Mouse (Mus musculus) frontal cortex, postnatal 36 days (tissue): ENCODE data around the gene Ap2a1.

Experiments used
- DNase-seq, 2 experiments: peaks; one replicate each; pipeline ENCODE4 v3.0.0; 2022; ENCODE audit warnings: low spot score in 2 of 2

Ap2a1 gene

GRCm38 (mm10) chr7:44866276-44867009, 62.9 kb downstream of the Ap2a1 start:
- no peak for DNase-seq

DNA sequence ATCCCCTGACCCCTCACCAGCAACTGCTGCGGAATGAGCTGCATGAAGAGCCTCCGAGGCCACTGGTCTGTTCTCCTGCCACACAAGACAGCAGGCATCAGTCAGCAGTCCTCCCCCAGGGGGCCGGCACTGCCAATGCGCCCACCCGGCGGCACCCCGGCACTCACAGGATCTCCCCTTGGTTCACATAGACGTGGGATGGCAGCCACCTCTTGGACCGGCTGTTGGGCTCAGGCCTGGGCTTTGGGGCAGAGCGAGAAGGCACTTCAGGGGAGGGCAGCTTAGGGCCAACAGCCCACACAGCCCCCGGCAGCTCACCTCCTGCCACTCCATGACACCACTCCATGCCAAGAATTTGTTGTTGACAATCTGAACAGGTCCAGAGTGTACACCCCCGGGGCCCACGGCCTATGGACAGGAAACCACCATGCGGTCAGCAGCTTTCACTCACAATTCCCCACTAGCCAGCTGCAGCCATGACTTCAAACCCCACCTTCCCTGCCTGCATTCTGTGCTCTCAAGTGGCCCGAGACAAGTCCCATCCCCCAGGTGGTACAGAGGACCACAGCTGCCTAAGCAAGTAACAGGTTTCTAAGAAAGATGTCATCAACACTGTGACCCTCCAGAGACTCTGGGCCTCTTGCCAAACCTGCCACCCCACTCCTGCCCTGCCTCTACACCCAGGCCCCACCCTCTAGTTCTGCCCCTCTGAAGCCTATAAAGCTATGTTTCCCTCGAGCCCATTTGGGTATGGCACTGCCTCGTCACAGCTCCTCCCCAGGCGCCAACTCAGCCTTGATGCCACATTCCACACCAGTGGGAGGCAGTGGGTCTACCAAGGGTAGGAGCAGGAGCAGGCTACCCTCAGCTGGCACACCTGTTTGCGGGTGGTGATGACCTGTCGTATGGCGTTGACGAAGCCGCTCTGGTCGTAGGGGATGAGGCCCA, 64.4 kb downstream of the Ap2a1 start:
- DNase-seq: no peak

GRCm38 (mm10) chr7:44863982-44864494, 65.3 kb downstream of the Ap2a1 start:
- no peak for DNase-seq

DNA sequence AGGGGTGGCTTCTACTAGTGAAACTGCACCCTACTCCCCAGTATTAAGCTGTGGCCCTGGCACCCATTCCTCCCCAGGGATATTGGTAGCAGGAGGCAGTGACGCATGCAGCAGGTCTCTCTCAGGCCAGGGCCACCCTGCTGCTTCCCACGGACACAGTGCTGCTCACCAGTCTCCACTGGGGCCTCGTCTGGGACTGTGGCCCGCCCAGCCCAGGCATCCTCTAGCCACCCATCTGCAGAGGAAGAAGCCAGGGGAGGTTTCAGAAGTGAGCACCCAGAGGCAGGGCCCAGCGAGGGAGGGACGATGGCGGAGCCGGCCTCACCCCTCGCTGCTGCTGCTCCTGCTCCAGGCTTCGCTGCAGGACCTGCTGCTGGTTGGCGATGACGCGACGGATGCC, 66.1 kb downstream of the Ap2a1 start:
- no peak for DNase-seq

DNA sequence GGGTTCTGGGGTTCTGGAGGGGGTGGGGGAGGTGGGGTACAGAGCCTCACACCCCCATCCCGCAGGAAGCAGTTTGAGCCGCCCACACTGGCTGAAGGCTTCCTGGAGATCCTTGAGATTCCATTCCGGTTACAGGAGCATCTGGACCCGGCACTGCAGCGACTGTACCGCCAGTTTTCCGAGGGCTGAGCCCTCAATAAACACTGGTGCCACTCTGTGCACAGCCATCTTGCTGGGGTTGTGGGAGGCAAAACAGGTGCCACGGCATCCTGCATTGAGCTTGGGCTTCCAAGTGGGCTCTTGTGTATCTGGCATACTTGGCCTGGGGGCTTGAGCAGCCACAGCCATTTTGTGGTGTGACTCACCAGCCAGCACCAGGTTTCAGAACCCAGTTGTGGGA, 66.9 kb downstream of the Ap2a1 start:
- no peak for DNase-seq

DNA sequence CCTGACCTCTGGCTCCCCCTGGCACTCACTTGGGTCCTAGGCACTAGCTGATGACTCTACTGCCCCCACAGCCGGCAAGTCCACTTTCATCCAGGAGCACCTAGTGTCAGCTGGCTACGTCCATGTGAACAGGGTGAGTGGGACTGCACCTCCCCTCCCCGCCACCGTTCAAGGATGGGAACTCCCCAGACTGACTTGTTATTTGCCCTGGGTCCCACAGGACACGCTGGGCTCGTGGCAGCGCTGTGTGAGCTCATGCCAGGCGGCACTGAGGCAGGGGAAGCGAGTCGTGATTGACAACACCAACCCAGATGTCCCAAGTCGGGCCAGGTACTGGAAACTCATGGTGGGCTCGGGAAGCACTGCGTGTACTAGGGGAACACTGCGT, 67.9 kb downstream of the Ap2a1 start:
- no peak for DNase-seq

GRCm38 (mm10) chr7:44860576-44861428, 68.5 kb downstream of the Ap2a1 start:
- DNase-seq: no peak

DNA sequence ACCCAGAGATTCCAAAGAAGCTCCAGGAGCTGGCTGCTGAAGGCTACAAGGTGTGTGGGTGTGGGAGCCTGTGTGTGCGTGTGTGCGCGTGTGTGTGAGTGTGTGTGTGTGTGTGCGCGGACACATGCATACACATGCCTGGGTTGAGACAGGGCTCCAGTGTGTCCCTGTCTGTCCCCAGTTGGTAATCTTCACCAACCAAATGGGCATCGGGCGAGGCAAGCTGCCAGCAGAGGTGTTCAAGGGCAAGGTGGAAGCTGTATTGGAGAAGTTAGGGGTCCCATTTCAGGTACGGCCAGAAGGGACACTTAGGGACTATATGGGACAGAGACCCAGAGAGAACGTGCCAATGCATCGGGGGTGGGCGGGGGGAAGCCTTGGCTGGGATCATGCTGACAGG, 69.4 kb downstream of the Ap2a1 start:
- DNase-seq: no peak

DNA sequence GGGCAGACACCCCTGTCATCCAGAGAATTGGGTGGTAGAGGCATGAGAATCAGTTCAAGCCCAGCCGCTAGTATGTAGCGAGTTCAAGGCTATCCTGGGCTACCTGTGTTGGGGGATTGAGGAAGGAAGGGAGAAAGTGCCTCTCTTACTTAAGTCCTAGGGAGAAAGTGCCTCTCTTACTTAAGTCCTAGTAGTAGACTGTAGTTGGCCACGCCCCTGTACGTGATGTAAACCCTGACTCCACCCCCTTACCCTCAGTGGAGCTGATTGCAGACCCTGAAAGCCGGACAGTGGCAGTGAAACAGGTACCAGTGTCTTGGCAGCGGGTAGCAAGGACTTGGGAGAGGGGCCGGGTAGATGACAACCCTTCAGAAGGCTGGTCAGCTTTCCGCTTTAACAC, 71.4 kb downstream of the Ap2a1 start:
- no peak for DNase-seq

- peak; percentile 94 to 96 for DNase-seq
Measured at GRCm38 (mm10) chr7:44857042-44857552, 72.2 kb downstream of the Ap2a1 start, which contains the start of gene Pnkp. Gene Pnkp, plus strand, starts transcription at chr7:44857139.

DNA sequence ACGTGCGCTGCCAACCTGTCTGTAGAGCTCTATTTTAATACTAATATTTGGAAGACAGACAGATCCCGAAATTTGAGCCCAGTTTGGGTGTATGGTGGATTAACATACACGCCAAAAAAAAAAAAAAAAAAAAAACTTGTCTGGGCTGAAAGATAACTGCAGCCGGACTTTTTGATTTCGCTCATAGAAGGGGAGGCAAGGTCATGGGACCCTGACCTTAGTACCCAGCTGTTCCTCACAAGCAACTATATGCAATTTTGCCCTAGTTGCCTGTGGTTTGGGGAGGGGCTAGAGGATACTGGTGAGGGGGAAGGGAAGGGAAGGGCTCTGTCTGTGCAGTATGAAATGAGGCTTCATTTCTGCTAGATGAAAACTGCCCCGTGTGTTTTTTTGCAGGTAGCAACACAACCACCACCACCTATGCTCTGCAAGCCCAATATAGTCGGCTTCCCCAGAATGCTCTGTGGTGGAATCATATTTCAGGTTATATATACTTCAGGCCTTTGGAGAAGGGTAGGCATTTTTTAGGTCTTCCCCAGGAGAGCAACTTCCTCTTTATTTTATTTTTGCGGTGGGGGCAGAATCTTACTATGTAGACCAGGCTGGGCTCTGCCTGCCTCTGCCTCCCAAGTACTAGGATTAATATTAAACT, 72.9 kb downstream of the Ap2a1 start:
- DNase-seq: no peak

- DNase-seq: no peak
Measured at GRCm38 (mm10) chr7:44855036-44855435, 74.3 kb downstream of the Ap2a1 start.

DNA sequence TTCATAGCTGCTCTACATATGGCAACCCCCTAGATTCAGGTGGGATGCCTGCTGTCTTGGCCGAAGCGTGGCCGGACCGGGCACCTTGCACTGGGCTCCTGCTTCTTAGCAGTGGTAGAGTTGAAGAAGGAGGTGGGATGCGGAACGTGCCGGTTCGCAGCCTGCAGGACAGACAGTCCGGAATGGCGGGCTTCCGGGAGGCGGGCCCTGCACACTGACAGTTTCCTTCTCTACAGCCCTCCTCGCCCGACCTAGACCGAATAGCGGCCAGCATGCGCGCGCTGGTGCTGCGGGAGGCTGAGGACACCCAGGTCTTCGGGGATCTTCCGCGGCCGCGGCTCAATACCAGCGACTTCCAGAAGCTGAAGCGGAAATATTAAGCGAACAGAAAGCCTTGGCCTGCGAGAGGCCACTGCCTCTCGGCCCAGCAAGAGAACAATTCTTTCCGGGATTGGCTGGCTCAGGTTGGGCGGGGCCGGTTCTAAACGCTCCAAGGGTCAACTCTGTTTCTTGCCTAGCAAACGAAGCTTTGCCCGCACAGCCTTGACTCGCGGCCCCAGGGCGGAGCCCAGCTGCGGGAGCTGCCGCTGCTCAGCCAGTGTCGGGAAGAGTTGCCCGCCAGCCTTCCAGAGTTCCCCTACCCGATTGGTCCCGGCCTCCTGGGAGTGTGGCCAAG, 74.8 kb downstream of the Ap2a1 start:
- DNase-seq: peak; percentile 62 to 71

DNA sequence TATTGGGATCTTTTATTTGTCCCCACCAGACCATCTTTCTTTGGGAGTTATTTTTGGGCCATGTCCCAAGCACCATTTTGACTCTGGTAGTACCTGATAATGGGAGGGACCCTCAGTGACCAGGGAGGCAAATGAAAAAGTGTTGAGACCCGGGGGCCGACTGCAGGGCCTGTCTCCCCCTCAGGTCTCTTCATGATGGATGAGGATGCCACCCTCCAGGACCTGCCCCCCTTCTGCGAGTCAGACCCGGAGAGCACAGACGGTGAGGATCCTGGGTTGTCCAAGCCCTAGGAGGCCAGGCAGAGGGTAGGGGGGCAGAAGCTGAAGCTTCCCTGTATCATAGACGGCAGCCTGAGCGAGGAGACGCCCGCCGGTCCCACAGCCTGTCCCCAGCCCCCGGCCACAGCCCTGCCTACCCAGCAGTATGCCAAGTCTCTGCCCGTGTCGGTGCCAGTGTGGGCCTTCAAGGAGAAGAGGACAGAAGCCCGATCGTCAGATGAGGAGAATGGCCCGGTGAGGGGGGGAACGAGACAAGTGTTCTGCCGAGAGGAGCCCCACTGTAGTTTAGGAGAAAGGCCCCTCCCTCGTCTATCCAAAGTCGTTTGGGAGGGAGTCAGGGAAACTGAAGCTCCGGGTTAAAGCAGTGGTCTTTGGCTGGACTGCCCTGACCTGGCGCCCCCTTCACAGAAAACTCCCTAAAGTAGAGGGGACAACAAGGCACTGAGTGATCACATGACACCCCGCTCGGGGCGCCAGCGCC, 75.5 kb downstream of the Ap2a1 start:
- DNase-seq: no peak

GRCm38 (mm10) chr7:44853065-44853464, 76.2 kb downstream of the Ap2a1 start:
- DNase-seq: no peak

DNA sequence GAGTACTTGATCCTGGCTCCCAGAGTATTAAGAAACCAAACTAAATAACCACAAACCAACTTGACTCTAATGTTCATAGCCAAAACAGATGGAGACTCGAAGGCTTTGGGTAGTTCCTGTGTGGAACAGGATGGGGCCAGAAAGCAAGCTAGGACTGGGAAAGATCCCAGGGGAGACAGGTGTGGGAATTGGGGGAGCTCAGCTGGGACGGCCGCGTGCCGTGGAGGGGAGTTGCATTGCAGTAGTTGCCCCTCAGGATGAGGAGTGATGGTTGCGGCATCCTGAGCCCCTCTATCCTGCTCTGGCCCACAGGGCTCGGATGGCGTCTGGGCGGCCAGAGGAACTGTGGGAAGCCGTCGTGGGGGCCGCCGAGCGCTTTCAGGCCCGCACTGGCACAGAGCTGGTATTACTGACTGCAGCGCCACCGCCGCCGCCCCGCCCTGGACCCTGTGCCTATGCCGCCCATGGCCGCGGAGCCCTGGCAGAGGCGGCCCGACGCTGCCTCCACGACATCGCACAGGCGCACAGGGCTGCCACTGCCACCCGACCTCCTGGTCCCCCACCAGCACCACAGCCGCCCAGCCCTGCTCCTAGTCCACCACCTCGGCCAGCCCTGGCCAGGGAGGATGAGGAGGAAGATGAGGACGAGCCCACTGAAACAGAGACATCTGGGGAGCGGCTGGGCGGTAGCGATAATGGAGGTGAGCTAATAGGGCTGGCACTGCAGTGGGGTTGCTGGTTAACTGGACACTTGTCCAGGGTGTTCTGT, 76.9 kb downstream of the Ap2a1 start:
- no peak for DNase-seq

GRCm38 (mm10) chr7:44851625-44852234, 77.6 kb downstream of the Ap2a1 start:
- DNase-seq: no peak
